Mouse (Mus musculus) liver (tissue): Measurements from ENCODE around the gene Tcp11.

Source experiments
- DNase-seq: peaks from one replicate; pipeline ENCODE4 v3.0.0-alpha.2; 2020; ENCODE audit warnings: mixed read lengths

Gene Tcp11

GRCm38 (mm10) chr17:28080045-28080816 lies at the start of gene Tcp11:
Gene Tcp11, minus strand, starts transcription at chr17:28080639.
- peak; percentile 71 for DNase-seq

- no peak for DNase-seq
These were observed 49.4 kb upstream of the Tcp11 start for GRCm38 (mm10) chr17:28129796-28130195.

- no peak for DNase-seq
These were observed 43.9 kb upstream of the Tcp11 start for GRCm38 (mm10) chr17:28124368-28124767.

- no peak for DNase-seq
These were observed 43.2 kb upstream of the Tcp11 start for GRCm38 (mm10) chr17:28123627-28124026.

- no peak for DNase-seq
These were observed 42.5 kb upstream of the Tcp11 start for GRCm38 (mm10) chr17:28122949-28123348.

GRCm38 (mm10) chr17:28120460-28120859 lies 40.0 kb upstream of the Tcp11 start:
- DNase-seq, result no peak

GRCm38 (mm10) chr17:28117451-28118209 lies 37.2 kb upstream of the Tcp11 start:
- DNase-seq, result no peak

GRCm38 (mm10) chr17:28116335-28116734 lies 35.9 kb upstream of the Tcp11 start:
- DNase-seq, result no peak

GRCm38 (mm10) chr17:28112266-28112665 lies 31.8 kb upstream of the Tcp11 start:
- DNase-seq, result no peak

GRCm38 (mm10) chr17:28107275-28107674 lies 26.8 kb upstream of the Tcp11 start:
- DNase-seq, result no peak

- DNase-seq, result peak; percentile 34
These were observed 25.9 kb upstream of the Tcp11 start for GRCm38 (mm10) chr17:28106352-28106751.

GRCm38 (mm10) chr17:28104416-28104815 lies 24.0 kb upstream of the Tcp11 start:
- DNase-seq, result no peak

GRCm38 (mm10) chr17:28101902-28102319 lies 21.5 kb upstream of the Tcp11 start:
- no peak for DNase-seq

- DNase-seq, result no peak
These were observed 20.9 kb upstream of the Tcp11 start for GRCm38 (mm10) chr17:28101284-28101887.

- DNase-seq, result no peak
These were observed 20.2 kb upstream of the Tcp11 start for GRCm38 (mm10) chr17:28100669-28101068.

- DNase-seq, result no peak
These were observed 18.6 kb upstream of the Tcp11 start for GRCm38 (mm10) chr17:28099086-28099485.

GRCm38 (mm10) chr17:28097308-28097707 lies 16.9 kb upstream of the Tcp11 start:
- DNase-seq, result no peak

- no peak for DNase-seq
These were observed 16.0 kb upstream of the Tcp11 start for GRCm38 (mm10) chr17:28096418-28096817.

- DNase-seq, result no peak
These were observed 13.4 kb upstream of the Tcp11 start for GRCm38 (mm10) chr17:28093837-28094236.

GRCm38 (mm10) chr17:28092297-28092696 lies 11.9 kb upstream of the Tcp11 start:
- no peak for DNase-seq

- no peak for DNase-seq
These were observed 8.3 kb upstream of the Tcp11 start for GRCm38 (mm10) chr17:28088718-28089117.

GRCm38 (mm10) chr17:28087430-28087829 lies 7.0 kb upstream of the Tcp11 start:
- no peak for DNase-seq

- DNase-seq, result peak; percentile 94
These were observed 4.5 kb upstream of the Tcp11 start for GRCm38 (mm10) chr17:28084964-28085363.
